Mouse (Mus musculus) ES-Bruce4 (cell line): Measurements from ENCODE around the gene Cct6b.

Source experiments
- CTCF ChIP-seq: IDR thresholded peaks from one replicate; pipeline ENCODE4 v1.8.1; 2011; ENCODE audit warnings: low read depth, low read length
- EP300 ChIP-seq: IDR thresholded peaks from 2 replicates; pipeline ENCODE4 v1.6.1; 2011; ENCODE audit warnings: low read depth, low read length; ENCODE audit not compliant: insufficient read depth
- POLR2A ChIP-seq: IDR thresholded peaks from one replicate; pipeline ENCODE4 v1.8.1; 2011; ENCODE audit warnings: low read length; ENCODE audit not compliant: insufficient read depth

- TF ChIP-seq CTCF (no peak), POLR2A (no peak), EP300 (no peak)
Measured at GRCm38 (mm10) chr11:82746857-82747366, 17.2 kb downstream of the Cct6b start.
